Mouse (Mus musculus) right cerebral cortex, adult 2 months (tissue): ENCODE results near the gene Fscn3.

Source experiments
- DNase-seq, 2 experiments: peaks; one replicate each; pipeline ENCODE4 v3.0.0; 2021 to 2022; ENCODE audit warnings: low spot score in 2 of 2

The Fscn3 gene

DNA sequence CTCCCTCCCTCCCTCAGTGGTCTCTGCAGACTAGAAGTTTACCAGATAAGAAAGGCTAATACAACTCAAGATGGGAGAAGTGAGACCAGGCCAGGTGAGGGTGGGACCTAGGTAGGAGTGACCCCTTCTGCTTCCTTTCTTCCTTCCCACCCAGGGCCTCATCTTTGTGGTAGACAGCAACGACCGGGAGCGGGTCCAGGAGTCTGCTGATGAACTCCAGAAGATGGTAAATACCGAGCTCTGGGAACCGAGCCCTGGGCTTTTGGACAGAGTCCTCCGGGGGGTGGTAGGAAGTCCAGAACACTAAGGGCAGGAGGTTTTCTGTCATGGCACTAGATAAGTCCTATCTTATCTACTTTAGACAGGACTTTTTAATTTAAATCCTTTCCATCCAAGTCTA lies 2.6 kb upstream of the Fscn3 start:
- no peak for DNase-seq

DNA sequence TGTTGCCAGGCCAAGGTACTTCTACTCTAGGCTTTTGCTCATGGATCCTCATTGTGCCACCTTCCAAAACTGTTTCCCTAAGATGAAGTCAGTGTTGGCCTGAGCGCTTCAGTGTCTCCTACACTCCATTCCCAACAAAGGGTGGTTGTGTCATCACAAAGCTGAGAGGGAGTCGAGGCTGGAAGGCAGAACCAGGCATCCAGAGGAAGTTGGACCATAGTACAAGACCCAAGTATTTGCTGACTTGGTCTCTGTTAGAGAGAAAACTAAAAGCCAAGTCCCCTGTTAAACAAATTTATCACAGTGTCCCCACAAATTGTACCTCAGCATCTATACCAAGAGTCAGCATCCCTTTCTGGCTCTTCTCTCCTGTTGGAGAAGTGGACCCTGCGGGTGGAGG lies 701 bp downstream of the Fscn3 start, which contains the start of gene Gcc1:
Gene Gcc1 (minus strand): TSS at position 101 of the 400 bp plus-strand sequence.
- no peak for DNase-seq

DNA sequence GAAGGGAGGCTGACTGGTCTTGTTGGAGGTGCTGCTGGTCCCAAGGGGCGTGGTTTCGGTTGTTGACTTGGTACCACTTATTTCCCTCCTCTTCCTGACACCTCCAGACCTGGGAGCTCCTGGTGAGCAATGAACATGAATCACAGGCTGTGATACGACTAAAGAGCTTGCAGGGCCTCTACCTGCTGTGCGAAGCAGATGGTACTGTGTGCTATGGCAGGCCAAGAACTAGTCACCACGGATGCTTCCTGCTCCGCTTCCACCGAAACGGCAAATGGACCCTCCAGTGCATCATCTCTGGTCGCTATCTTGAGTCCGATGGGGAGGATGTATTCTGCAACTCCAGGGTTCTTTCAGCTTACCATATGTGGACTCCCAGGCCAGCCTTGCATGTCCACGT lies 2.3 kb downstream of the Fscn3 start:
- no peak for DNase-seq

DNA sequence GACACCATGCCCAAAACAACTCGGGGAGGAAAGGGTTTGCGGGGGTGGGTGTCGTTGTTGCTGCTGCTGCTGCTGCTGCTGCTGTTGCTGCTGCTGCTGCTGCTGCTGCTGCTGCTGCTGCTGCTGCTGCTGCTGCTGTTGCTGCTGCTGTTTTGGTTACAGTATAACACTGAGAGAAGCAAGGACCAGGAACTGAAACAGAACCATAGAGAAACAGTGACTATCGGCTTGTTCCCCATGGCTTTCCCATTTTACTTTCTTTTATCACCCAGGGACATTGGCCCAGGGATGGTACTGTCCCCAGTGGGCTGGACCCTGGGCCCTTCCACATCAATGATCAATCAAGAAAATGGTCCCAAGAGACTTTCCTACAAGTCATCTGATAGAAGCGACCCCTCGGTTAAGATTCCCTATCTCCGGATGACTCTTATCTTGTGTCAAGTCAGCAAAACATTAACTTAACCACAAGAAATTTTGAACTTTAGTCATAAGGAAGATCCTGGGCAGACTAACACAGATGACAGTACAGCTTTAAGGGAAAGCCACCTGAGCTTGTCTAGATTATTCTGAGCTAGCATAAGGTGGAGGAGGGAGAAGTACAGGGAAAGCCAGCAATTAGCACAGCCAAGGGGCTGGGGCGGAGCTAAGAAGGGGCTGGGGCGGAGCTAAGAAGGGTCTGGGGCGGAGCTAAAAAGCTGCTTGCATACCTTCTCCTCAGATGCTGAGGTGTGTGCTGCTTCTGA lies 3.4 kb downstream of the Fscn3 start:
- DNase-seq = no peak

- DNase-seq = no peak
Observed at GRCm38 (mm10) chr6:28431538-28431855, 3.9 kb downstream of the Fscn3 start.

DNA sequence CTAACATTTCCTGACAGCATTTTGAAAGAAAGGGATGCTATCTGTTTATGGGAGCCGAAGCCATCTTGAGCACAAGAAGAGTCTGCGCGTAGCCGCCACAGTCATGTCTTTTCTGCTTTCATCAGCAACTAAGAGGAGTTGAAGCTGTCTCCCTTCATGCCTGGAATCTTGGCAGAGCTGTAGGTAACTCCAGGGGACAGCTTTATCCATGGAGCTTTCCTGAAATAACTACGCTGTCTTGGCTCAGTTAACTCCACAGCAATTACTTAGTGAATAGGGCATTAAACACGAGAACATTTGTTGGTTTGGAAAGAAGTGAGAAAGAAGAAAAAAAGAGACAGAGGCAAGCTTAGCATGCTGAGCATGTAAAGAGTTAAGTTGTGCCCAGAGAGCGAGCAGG lies 20.3 kb downstream of the Fscn3 start:
- no peak for DNase-seq

- DNase-seq = no peak
Observed at GRCm38 (mm10) chr6:28449253-28449652, 21.7 kb downstream of the Fscn3 start, which contains the start of gene Pax4. Gene Pax4 (minus strand): TSS chr6:28449353.

- DNase-seq = no peak
Observed at GRCm38 (mm10) chr6:28450481-28450880, 22.9 kb downstream of the Fscn3 start.

GRCm38 (mm10) chr6:28450977-28451376 lies 23.4 kb downstream of the Fscn3 start:
- no peak for DNase-seq

DNA sequence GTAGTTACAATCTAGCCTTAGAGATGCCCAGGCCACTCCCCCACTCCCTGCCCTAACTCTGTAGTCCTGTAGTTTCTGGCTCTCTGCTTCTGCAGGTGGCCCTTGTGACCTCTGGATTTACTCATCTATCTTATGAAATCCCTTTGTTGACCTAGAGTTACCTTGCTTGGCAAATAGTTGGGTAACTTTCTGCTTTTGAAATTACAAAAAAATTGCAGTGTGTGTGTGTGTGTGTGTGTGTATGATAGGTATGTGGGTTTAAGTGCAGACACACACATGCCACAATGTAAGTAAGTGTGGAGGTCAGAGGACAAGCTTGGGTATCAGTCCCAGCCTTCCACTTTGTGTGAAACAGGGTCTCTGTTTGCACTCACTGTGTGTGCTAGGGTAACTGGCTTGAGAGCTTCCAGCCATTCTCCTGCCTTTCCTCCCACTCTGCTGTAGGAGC lies 31.7 kb downstream of the Fscn3 start:
- DNase-seq = no peak

DNA sequence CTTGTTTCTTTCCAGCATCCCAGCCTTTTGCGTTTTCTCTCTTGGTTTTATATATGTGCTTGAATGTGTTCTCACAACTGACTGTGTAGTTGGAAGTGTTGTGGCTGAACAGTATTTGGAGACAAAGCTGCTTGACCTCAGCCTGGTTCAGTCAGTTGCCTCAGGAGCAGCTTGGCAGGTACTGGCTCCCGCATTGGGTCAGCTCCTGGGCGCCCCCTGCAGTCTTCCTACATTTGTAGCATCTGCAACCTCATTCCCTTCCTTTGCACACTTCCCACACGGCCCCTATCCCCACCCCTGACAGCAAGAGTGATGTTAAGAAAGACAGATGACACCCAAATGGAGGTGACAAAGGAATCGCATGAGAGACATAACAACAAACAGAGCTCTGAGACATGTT lies 32.9 kb downstream of the Fscn3 start:
- peak; percentile 56 to 58 for DNase-seq

- DNase-seq = no peak
Observed at GRCm38 (mm10) chr6:28464630-28465029, 37.0 kb downstream of the Fscn3 start.

GRCm38 (mm10) chr6:28470017-28470602 lies 42.5 kb downstream of the Fscn3 start:
- no peak for DNase-seq

- no peak for DNase-seq
Observed at GRCm38 (mm10) chr6:28470621-28471020, 43.0 kb downstream of the Fscn3 start.

DNA sequence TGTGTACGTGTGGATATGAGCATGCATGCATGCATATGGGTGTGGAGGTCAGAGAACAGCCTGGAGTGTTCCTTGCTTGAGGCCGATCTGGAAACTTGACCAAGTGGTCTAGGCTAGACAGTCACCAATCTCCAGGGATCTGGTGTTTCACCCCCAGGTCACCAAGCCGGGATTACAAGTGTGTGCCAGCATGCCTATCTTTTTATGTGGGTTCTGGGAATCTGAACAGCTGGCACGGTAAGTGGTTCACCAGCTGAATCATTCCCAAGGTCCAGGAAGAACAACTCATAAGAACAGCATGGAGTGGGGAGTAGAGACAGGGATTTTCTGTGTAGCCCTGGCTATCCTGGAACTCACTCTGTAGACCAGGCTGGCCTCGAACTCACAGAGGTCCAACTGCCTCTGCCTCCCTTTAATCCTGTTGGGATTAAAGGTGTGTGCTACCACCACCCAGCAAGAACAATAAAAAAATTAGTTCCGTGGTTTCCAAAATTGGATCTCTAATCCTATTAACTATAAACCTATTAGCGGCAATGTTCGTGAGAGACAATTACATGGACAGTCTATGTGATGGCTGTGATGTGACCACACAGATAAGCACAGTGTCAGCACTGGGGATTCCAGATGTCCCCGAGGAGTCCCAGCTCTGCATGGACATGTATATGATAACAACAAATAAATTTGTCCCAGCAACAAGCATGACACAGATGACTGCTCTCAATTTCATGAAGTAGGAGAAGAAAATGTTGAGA lies 43.9 kb downstream of the Fscn3 start:
- DNase-seq = no peak

DNA sequence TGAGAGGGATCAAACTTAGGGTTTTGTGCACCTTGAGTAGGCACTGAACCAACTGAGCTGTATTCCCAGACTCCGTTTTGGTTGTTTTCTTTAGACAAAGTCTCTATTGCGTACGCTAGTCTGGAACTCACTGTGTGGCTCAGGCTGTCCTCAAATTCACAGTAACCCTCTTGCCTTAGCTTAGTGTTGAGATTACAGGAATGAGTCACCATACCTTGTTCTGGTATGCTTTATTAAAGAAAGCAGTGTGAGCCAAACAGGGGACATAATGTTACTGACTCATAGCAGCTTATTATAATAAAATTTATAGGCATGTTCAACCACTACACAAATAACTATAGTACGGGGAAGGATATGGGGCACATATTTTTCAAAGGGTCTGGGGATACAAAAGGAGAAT lies 46.6 kb downstream of the Fscn3 start:
- no peak for DNase-seq

- no peak for DNase-seq
Observed at GRCm38 (mm10) chr6:28474839-28475238, 47.2 kb downstream of the Fscn3 start, which contains the start of gene Snd1. Gene Snd1 (plus strand): TSS chr6:28475139.

DNA sequence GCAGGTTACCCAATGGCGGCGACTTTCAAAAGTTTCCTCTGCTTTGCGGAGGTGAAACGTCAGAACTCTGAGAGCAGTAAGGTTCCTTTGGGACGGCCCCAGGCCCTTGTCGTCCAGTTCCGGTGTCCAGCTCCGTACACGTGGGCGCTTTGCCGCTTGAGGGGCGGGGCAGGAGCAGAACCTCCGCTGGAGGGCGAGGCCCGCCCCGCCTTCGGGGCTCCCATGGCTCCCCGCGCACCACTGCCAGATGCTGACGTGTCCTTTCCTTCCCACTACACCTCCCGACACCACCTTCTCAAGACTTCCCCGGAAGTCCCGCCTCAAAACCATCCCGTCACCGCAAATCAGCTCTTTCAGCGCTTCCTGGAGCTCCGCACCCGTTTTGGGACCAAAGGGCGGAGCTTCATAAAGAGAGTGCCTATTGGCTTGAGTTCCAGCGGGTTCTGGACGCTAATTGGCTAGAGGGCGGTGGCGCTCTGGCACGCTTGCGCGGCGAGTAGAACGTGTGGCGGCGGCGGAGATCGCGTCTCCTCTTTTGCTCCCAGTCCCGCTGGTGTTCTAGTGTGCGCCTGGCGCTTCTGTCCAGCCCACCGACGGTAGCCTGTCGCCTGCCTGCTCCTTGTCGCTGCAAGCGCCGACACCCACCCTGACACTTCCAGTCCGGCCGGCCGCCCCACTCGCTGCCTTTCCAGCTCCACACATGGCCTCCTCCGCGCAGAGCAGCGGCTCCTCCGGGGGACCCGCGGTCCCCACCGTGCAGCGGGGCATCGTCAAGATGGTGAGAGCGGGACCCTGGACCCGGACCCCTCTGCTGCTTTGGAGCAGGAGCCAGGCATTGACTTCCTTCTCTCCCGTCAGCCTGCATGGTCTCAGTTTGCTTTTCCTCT lies 52.5 kb downstream of the Fscn3 start:
- DNase-seq = peak; percentile 99

DNA sequence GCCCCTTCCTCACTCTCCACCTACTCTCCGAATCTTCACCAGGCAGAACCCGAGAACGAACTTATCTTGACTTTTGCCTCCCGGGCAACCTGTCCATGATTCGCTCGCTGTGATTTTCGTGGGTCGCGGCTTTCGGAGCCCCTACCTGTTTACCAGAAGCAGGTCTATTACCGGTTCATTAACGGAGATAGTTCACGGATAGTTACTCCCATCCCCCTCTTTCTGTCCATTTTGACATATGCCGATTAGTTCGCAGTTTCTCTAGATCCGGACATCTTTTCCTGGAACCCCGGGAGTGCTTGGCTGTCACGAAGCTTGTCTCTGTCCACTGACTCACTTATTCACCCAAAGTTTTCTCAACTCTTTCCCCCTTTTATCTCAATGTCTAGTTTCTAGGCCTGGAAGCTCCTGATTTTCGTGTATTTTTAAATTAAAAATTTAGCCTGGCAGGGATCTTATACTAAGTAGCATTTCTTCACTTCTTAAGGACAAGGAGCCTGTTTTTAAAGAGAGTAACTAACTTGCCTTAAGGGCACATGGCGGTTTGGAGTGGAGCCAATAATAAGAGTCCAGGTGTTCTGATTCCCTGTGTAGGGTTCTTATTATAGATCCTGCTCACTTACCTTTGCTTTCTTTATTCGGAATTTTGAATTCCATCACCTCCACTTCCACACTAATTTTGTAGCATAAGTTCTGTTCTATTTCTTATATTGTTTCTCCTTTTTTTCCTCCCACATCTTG lies 53.3 kb downstream of the Fscn3 start:
- DNase-seq = no peak

DNA sequence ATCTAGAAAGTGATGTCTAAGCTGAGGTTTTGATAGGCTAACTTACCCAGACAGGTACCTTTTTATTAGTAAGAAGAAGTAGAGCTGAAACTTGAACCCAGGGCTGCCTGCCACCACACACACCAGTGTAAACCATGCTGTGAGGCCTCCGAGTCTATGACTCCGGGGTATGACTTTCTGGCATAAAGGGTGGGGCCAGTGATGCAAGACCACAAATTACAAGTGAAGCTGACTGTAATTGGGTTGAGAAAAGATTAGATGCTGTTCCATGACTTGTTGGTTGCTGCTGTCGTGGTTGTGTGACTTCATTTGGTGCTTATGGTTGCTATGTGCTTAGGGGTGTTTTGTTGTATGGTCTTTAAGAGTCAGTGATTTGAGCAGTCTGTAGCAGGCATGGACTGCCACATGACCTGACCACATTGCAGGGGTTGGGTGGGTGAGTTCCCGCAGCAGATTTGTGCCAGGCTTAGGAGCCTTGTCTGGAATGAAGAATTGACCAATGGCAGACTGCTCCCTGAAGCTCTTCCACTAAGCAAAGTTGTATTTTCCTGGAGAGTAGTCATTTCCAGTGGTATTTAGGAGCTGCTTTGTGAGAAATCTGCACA lies 55.2 kb downstream of the Fscn3 start:
- no peak for DNase-seq

DNA sequence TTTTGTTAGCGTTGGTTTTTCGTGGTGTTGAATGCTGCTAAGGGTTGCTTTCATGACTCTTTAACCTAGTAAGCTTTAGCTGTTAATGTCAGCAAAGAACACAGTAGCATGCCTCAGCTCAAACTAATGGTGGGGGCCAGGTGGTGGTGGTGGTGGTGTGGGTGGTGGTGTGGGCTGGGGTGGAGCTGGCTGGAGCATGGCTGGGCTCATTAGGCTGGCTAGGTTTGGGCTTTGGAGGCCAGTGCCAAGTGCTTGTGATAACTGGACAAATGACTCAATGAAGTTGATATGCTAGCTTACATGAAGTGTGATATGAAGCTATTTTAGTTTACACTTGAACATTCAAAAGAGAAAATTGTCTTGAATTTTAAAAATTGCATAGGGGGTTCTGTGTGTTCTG lies 58.4 kb downstream of the Fscn3 start:
- no peak for DNase-seq
